Mouse (Mus musculus): ENCODE measurements around the gene Prpf6. TPM values are rescaled to one million over a fixed set of nuclear protein-coding genes. Genes with fewer than 3 reads are reported as not detected.

Gene Prpf6
- polyA plus RNA-seq, 1 experiment from 2014 or later: 69.5 TPM

DNA sequence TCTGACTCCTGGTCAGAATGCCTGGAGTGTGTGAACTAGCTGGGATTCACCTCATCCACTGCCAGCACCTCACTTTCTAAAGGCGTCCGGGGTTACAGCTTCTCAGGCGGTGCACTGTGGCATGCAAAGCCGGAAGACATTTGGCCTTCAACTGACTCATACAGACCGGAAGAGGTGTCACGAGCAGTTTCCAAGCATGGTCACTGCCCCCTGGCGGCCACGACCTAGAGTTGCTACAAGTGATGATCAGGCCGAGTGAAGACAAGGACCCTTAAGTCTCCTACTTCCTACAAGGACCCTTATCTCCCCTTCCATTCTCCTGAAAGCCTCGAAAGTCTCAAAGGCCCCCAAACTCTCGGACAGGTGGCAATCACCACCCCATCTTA, 10.7 kb upstream of the Prpf6 start:
- ATAC-seq (replicated peaks; ENCODE audit: low FRiP score): peak; percentile 72
- no peaks in the 10 kb centered on the region for H3K27me3 ChIP-seq
- under 1% methylated on average over 11 of the region's 11 CpGs for WGBS

GRCm38 (mm10) chr2:181581402-181582120, 10.1 kb upstream of the Prpf6 start:
- H3K27ac ChIP-seq: peak overlapping the region; percentile 93
- peak overlapping the region; percentile 78 for H3K9ac ChIP-seq
- peak; percentile 80 for ATAC-seq (replicated peaks; ENCODE audit: low FRiP score)
- H3K27me3 ChIP-seq: no peaks in the 10 kb centered on the region
- WGBS: under 1% methylated on average over 49 of the region's 49 CpGs
- no peaks in the 10 kb centered on the region for H3K9me3 ChIP-seq (replicated peaks)
- peak overlapping the region; percentile 78 for H3K4me3 ChIP-seq (replicated peaks)
- peak overlapping the region; percentile 96 for H3K4me2 ChIP-seq
- peaks cover 39% of the 10 kb centered on the region for H3K4me1 ChIP-seq
- H3K36me3 ChIP-seq: peaks cover 36% of the 10 kb centered on the region

More for the DNA sequence above, 10.7 kb upstream of the Prpf6 start:
- peak overlapping the region; percentile 78 for H3K9ac ChIP-seq
- H3K27ac ChIP-seq: peak overlapping the region; percentile 93
- no peaks in the 10 kb centered on the region for H3K9me3 ChIP-seq (replicated peaks)
- H3K4me1 ChIP-seq: peaks cover 39% of the 10 kb centered on the region
- H3K4me3 ChIP-seq (replicated peaks): peak overlapping the region; percentile 78
- H3K4me2 ChIP-seq: peak overlapping the region; percentile 96
- peaks cover 31% of the 10 kb centered on the region for H3K36me3 ChIP-seq

DNA sequence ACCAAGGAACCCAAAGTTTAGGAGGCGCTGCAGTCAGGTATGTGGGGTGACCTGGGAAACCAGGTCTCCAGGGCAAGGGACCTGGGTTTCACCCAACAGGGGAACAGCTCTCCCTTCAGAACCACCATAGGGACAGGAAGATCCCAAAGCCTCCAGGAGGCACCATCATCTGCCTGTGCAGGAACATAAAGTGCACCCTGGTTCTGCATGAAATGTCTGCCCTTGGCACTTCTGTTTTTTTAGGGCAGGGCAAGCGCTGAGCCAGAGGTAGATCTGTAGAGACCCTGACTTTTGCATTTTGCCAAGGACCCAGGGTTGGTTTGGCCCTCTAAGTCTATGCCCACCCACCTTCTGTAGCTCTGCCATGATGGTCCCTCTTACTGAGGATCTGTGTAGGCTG, 9.3 kb upstream of the Prpf6 start:
- Histone ChIP-seq H3K27me3 (no peaks in the 10 kb centered on the region), H3K27ac (peak overlapping the region; percentile 93), H3K4me2 (peak overlapping the region; percentile 96), H3K36me3 (peaks cover 44% of the 10 kb centered on the region), H3K9ac (no peak overlapping the region), H3K4me3 (replicated peaks) (peak overlapping the region; percentile 78), H3K4me1 (peaks cover 39% of the 10 kb centered on the region), H3K9me3 (replicated peaks) (no peaks in the 10 kb centered on the region)
- WGBS: 86% methylated on average over 2 of the region's 2 CpGs
- ATAC-seq (replicated peaks; ENCODE audit: low FRiP score): no peak

GRCm38 (mm10) chr2:181582939-181583338, 8.7 kb upstream of the Prpf6 start:
- Histone ChIP-seq H3K27me3 (no peaks in the 10 kb centered on the region), H3K4me1 (peaks cover 37% of the 10 kb centered on the region), H3K36me3 (peaks cover 50% of the 10 kb centered on the region), H3K4me2 (no peak overlapping the region), H3K9ac (no peak overlapping the region), H3K27ac (0 out of 2 replicates have a peak overlapping the region, but pooled peaks have one; percentile 93), H3K4me3 (replicated peaks) (no peak overlapping the region), H3K9me3 (replicated peaks) (no peaks in the 10 kb centered on the region)
- ATAC-seq (replicated peaks; ENCODE audit: low FRiP score): no peak
- WGBS: 73% methylated on average over 1 of the region's 1 CpGs

GRCm38 (mm10) chr2:181583460-181584257, 8.0 kb upstream of the Prpf6 start:
- Histone ChIP-seq H3K4me2 (no peak overlapping the region), H3K9ac (no peak overlapping the region), H3K9me3 (replicated peaks) (no peaks in the 10 kb centered on the region), H3K27ac (no peak overlapping the region), H3K36me3 (peaks cover 57% of the 10 kb centered on the region), H3K4me3 (replicated peaks) (no peak overlapping the region), H3K4me1 (peaks cover 30% of the 10 kb centered on the region), H3K27me3 (no peaks in the 10 kb centered on the region)
- 89% methylated on average over 3 of the region's 3 CpGs for WGBS
- ATAC-seq (replicated peaks; ENCODE audit: low FRiP score): no peak

- Histone ChIP-seq H3K9me3 (replicated peaks) (no peaks in the 10 kb centered on the region), H3K4me2 (no peak within 1 kb of the TSS), H3K4me1 (peaks cover 22% of the 10 kb centered on the region), H3K9ac (no peak within 1 kb of the TSS), H3K36me3 (peaks cover 65% of the 10 kb centered on the region), H3K27ac (no peak within 1 kb of the TSS), H3K4me3 (replicated peaks) (no peak within 1 kb of the TSS), H3K27me3 (no peaks in the 10 kb centered on the region)
- no peak for ATAC-seq (replicated peaks; ENCODE audit: low FRiP score)
- 88% methylated on average over 4 of the region's 4 CpGs for WGBS
Observed at GRCm38 (mm10) chr2:181584411-181584942, 7.2 kb upstream of the Prpf6 start, which contains the start of gene Uckl1. Uckl1 (minus strand) TSS chr2:181584892.

- H3K4me1 ChIP-seq: peaks cover 12% of the 10 kb centered on the region
- no peak overlapping the region for H3K27ac ChIP-seq
- no peak for ATAC-seq (replicated peaks; ENCODE audit: low FRiP score)
- H3K9ac ChIP-seq: no peak overlapping the region
- WGBS: 92% methylated on average over 5 of the region's 5 CpGs
- H3K4me3 ChIP-seq (replicated peaks): no peak overlapping the region
- H3K36me3 ChIP-seq: peaks cover 76% of the 10 kb centered on the region
- no peaks in the 10 kb centered on the region for H3K9me3 ChIP-seq (replicated peaks)
- no peaks in the 10 kb centered on the region for H3K27me3 ChIP-seq
- H3K4me2 ChIP-seq: no peak overlapping the region
Observed at GRCm38 (mm10) chr2:181585506-181585905, 6.2 kb upstream of the Prpf6 start.

- no peak overlapping the region for H3K4me3 ChIP-seq (replicated peaks)
- no peaks in the 10 kb centered on the region for H3K9me3 ChIP-seq (replicated peaks)
- no peak for ATAC-seq (replicated peaks; ENCODE audit: low FRiP score)
- no peak overlapping the region for H3K27ac ChIP-seq
- H3K27me3 ChIP-seq: no peaks in the 10 kb centered on the region
- peaks cover 12% of the 10 kb centered on the region for H3K4me1 ChIP-seq
- H3K36me3 ChIP-seq: peaks cover 79% of the 10 kb centered on the region
- H3K9ac ChIP-seq: no peak overlapping the region
- whole genome bisulfite sequencing: 89% methylated on average over 3 of the region's 3 CpGs
- H3K4me2 ChIP-seq: no peak overlapping the region
Observed at GRCm38 (mm10) chr2:181586124-181586523, 5.5 kb upstream of the Prpf6 start.

DNA sequence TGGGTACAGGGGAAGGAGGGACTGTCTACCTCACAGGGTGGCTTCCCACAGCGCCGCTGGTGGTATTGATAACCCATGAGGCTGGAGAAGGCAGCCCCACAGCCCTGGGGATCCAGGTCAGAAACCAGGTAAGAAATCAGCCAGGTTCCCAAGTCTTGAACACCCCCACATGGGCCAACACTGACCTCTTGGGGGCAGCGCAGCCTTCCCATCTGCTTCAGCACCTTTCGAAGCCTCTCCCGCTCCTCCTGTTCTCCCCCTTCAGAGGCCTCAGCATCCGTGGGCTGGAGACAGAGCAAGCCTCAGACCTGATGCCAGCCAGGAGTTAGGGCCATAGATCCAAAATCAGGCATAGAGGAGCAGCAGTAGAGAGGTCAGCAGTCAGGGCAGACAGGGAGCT, 3.9 kb upstream of the Prpf6 start:
- H3K27me3 ChIP-seq: no peaks in the 10 kb centered on the region
- WGBS: 79% methylated on average over 6 of the region's 6 CpGs
- ATAC-seq (replicated peaks; ENCODE audit: low FRiP score): no peak

GRCm38 (mm10) chr2:181588229-181588780, 3.4 kb upstream of the Prpf6 start:
- no peak overlapping the region for H3K4me3 ChIP-seq (replicated peaks)
- WGBS: 87% methylated on average over 11 of the region's 11 CpGs
- H3K27ac ChIP-seq: no peak overlapping the region
- peaks cover 18% of the 10 kb centered on the region for H3K4me1 ChIP-seq
- no peaks in the 10 kb centered on the region for H3K9me3 ChIP-seq (replicated peaks)
- no peak overlapping the region for H3K4me2 ChIP-seq
- H3K27me3 ChIP-seq: no peaks in the 10 kb centered on the region
- no peak for ATAC-seq (replicated peaks; ENCODE audit: low FRiP score)
- peaks cover 76% of the 10 kb centered on the region for H3K36me3 ChIP-seq
- no peak overlapping the region for H3K9ac ChIP-seq

More for the DNA sequence above, 3.9 kb upstream of the Prpf6 start:
- H3K9ac ChIP-seq: no peak overlapping the region
- peaks cover 13% of the 10 kb centered on the region for H3K4me1 ChIP-seq
- H3K4me2 ChIP-seq: no peak overlapping the region
- no peaks in the 10 kb centered on the region for H3K9me3 ChIP-seq (replicated peaks)
- H3K4me3 ChIP-seq (replicated peaks): no peak overlapping the region
- H3K36me3 ChIP-seq: peaks cover 77% of the 10 kb centered on the region
- H3K27ac ChIP-seq: no peak overlapping the region

GRCm38 (mm10) chr2:181589011-181589731, 2.5 kb upstream of the Prpf6 start:
- ATAC-seq (replicated peaks; ENCODE audit: low FRiP score): no peak
- peaks cover 67% of the 10 kb centered on the region for H3K36me3 ChIP-seq
- no peaks in the 10 kb centered on the region for H3K27me3 ChIP-seq
- WGBS: 90% methylated on average over 10 of the region's 10 CpGs
- peaks cover 19% of the 10 kb centered on the region for H3K4me1 ChIP-seq
- no peak overlapping the region for H3K4me2 ChIP-seq
- H3K4me3 ChIP-seq (replicated peaks): no peak overlapping the region
- no peak overlapping the region for H3K27ac ChIP-seq
- H3K9ac ChIP-seq: no peak overlapping the region
- H3K9me3 ChIP-seq (replicated peaks): no peaks in the 10 kb centered on the region
